Mouse (Mus musculus) embryonic facial prominence, embryonic 11.5 days (tissue): ENCODE results near the gene Padi2. TPM values are rescaled to one million over a fixed set of nuclear protein-coding genes. Genes with fewer than 3 reads are reported as not detected.

Experiments used
- ATAC-seq: fragments of 200-750 bp; cut with Nextera tagmentation; replicated peaks from 2 replicates; pipeline ENCODE4 v1.8.0; 2017; ENCODE audit warnings: low read depth; ENCODE audit not compliant: insufficient number of reproducible peaks, low FRiP score, low TSS enrichment
- DNase-seq: peaks from one replicate; pipeline ENCODE4 v3.0.0-alpha.2; 2015; ENCODE audit warnings: low spot score
- H3K27ac ChIP-seq: fragments of 300-500 bp; sonication (generic); replicated peaks from 2 replicates; pipeline ENCODE4 v1.5.1; 2014; ENCODE audit warnings: mild to moderate bottlenecking, low read depth, low read length, control low read depth
- H3K27me3 ChIP-seq: fragments of 300-500 bp; sonication (generic); 2 replicates; pipeline ENCODE4 v1.6.1; 2014; ENCODE audit warnings: mild to moderate bottlenecking, low read length, moderate library complexity, mixed read lengths; ENCODE audit not compliant: control insufficient read depth, insufficient read depth
- H3K36me3 ChIP-seq: fragments of 300-500 bp; sonication (generic); replicated peaks from 2 replicates; pipeline ENCODE4 v1.6.1; 2014; ENCODE audit warnings: low read depth, mild to moderate bottlenecking, low read length, moderate library complexity, mixed read lengths; ENCODE audit not compliant: control insufficient read depth, insufficient read depth
- H3K4me1 ChIP-seq: fragments of 300-500 bp; sonication (generic); 2 replicates; pipeline ENCODE4 v1.6.1; 2014; ENCODE audit warnings: low read length, mixed read lengths; ENCODE audit not compliant: control insufficient read depth, insufficient read depth
- H3K4me2 ChIP-seq: fragments of 300-500 bp; sonication (generic); 2 replicates; pipeline ENCODE4 v1.6.1; 2014; ENCODE audit warnings: low read depth, mild to moderate bottlenecking, control low read depth, low read length, moderate library complexity
- H3K4me3 ChIP-seq: fragments of 300-500 bp; sonication (generic); 2 replicates; pipeline ENCODE4 v1.5.1; 2014; ENCODE audit warnings: low read depth, low read length, control low read depth
- H3K9ac ChIP-seq: fragments of 300-500 bp; sonication (generic); replicated peaks from 2 replicates; pipeline ENCODE4 v1.6.1; 2014; ENCODE audit warnings: mild to moderate bottlenecking, control low read depth, low read length
- H3K9me3 ChIP-seq: fragments of 300-500 bp; sonication (generic); replicated peaks from 2 replicates; pipeline ENCODE4 v1.6.1; 2016; ENCODE audit warnings: mild to moderate bottlenecking, low read length, inconsistent platforms, mixed read lengths; ENCODE audit not compliant: control insufficient read depth
- WGBS: fragments of 180-500 bp; shearing (Covaris S2); extraction: QIAGEN DNeasy Blood & Tissue Kit; methylation state at CpG from one replicate; pipeline ENCODE4 v1.1.7; 2014; 5-methylcytosine and 5-hydroxymethylcytosine counted together
- polyA plus RNA-seq: library from polyadenylated mRNA; unstranded; fragments of >200 nt; fragmentation: Nextera tagmentation; extraction: Ambion mirVana; gene quantifications from 2 replicates; pipeline ENCODE4 v1.2.1, GENCODE M21; 2014

Padi2 gene
- polyA plus RNA-seq, 1 experiment from 2014 or later = 2.4 TPM

- Histone ChIP-seq H3K27me3 (no peaks in the 10 kb centered on the region), H3K4me3 (peak overlapping the region; percentile 89), H3K9ac (peak overlapping the region; percentile 82), H3K4me1 (no peaks in the 10 kb centered on the region), H3K4me2 (peak overlapping the region; percentile 79), H3K9me3 (no peaks in the 10 kb centered on the region), H3K36me3 (no peaks in the 10 kb centered on the region), H3K27ac (no peak overlapping the region)
- ATAC-seq (no peak), DNase-seq (no peak)
- 24% methylated on average over 7 of the region's 7 CpGs for WGBS
Measured at GRCm38 (mm10) chr4:140987476-140987875, 81.3 kb downstream of the Padi2 start.

- Histone ChIP-seq H3K4me3 (no peak overlapping the region), H3K9me3 (no peaks in the 10 kb centered on the region), H3K27me3 (no peaks in the 10 kb centered on the region), H3K36me3 (peaks cover 3% of the 10 kb centered on the region), H3K27ac (no peak overlapping the region), H3K4me1 (no peaks in the 10 kb centered on the region), H3K9ac (no peak overlapping the region), H3K4me2 (no peak overlapping the region)
- 61% methylated on average over 7 of the region's 7 CpGs for WGBS
- no peak for DNase-seq
- no peak for ATAC-seq
Measured at GRCm38 (mm10) chr4:140988706-140989290, 82.7 kb downstream of the Padi2 start.

- ATAC-seq (no peak), DNase-seq (no peak)
- Histone ChIP-seq H3K9ac (no peak overlapping the region), H3K4me1 (no peaks in the 10 kb centered on the region), H3K27me3 (no peaks in the 10 kb centered on the region), H3K4me2 (no peak overlapping the region), H3K36me3 (peaks cover 3% of the 10 kb centered on the region), H3K9me3 (no peaks in the 10 kb centered on the region), H3K27ac (no peak overlapping the region), H3K4me3 (no peak overlapping the region)
- 87% methylated on average over 14 of the region's 14 CpGs for WGBS
Measured at GRCm38 (mm10) chr4:140989447-140989846, 83.3 kb downstream of the Padi2 start.

- DNase-seq (no peak), ATAC-seq (no peak)
- WGBS = 80% methylated on average over 20 of the region's 20 CpGs
- Histone ChIP-seq H3K27me3 (no peaks in the 10 kb centered on the region), H3K9ac (no peak overlapping the region), H3K36me3 (peaks cover 13% of the 10 kb centered on the region), H3K4me2 (no peak overlapping the region), H3K4me3 (no peak overlapping the region), H3K9me3 (no peaks in the 10 kb centered on the region), H3K4me1 (no peaks in the 10 kb centered on the region), H3K27ac (no peak overlapping the region)
Measured at GRCm38 (mm10) chr4:140992215-140992614, 86.1 kb downstream of the Padi2 start.

- H3K27me3 ChIP-seq = no peaks in the 10 kb centered on the region
- H3K4me2 ChIP-seq = no peak overlapping the region
- H3K4me1 ChIP-seq = no peaks in the 10 kb centered on the region
- ATAC-seq = no peak
- H3K9me3 ChIP-seq = no peaks in the 10 kb centered on the region
- peaks cover 13% of the 10 kb centered on the region for H3K36me3 ChIP-seq
- no peak overlapping the region for H3K9ac ChIP-seq
- WGBS = 85% methylated on average over 8 of the region's 8 CpGs
- H3K27ac ChIP-seq = no peak overlapping the region
- no peak for DNase-seq
- no peak overlapping the region for H3K4me3 ChIP-seq
Measured at GRCm38 (mm10) chr4:140993846-140994245, 87.7 kb downstream of the Padi2 start.

- no peak overlapping the region for H3K9ac ChIP-seq
- H3K4me2 ChIP-seq = no peak overlapping the region
- DNase-seq (no peak), ATAC-seq (no peak)
- no peaks in the 10 kb centered on the region for H3K9me3 ChIP-seq
- H3K4me1 ChIP-seq = no peaks in the 10 kb centered on the region
- WGBS = 86% methylated on average over 8 of the region's 8 CpGs
- H3K27ac ChIP-seq = no peak overlapping the region
- peaks cover 15% of the 10 kb centered on the region for H3K36me3 ChIP-seq
- H3K27me3 ChIP-seq = no peaks in the 10 kb centered on the region
- no peak overlapping the region for H3K4me3 ChIP-seq
Measured at GRCm38 (mm10) chr4:140995811-140996210, 89.7 kb downstream of the Padi2 start.

- WGBS = 94% methylated on average over 9 of the region's 9 CpGs
- no peaks in the 10 kb centered on the region for H3K4me1 ChIP-seq
- no peaks in the 10 kb centered on the region for H3K27me3 ChIP-seq
- H3K4me2 ChIP-seq = no peak overlapping the region
- no peak overlapping the region for H3K4me3 ChIP-seq
- H3K9ac ChIP-seq = no peak overlapping the region
- no peaks in the 10 kb centered on the region for H3K9me3 ChIP-seq
- H3K27ac ChIP-seq = no peak overlapping the region
- ATAC-seq = no peak
- H3K36me3 ChIP-seq = peaks cover 15% of the 10 kb centered on the region
- no peak for DNase-seq
Measured at GRCm38 (mm10) chr4:140996812-140997211, 90.7 kb downstream of the Padi2 start.
